Mouse (Mus musculus) lung, postnatal 0 days (tissue): ENCODE results near the gene Vmn2r86.
"Not testable (repeated sequence)": the region's sequence is repeated elsewhere in the genome, so short reads cannot be mapped to it uniquely, and the experiment has no call there.

ENCODE experiments used
- CTCF ChIP-seq: IDR thresholded peaks from 2 replicates; pipeline ENCODE4 v1.5.1; 2016; ENCODE audit warnings: antibody characterized with exemption, mild to moderate bottlenecking
- EP300 ChIP-seq: IDR thresholded peaks from 2 replicates; pipeline ENCODE4 v1.6.1; 2016; ENCODE audit warnings: antibody characterized with exemption, mild to moderate bottlenecking, control low read depth

DNA sequence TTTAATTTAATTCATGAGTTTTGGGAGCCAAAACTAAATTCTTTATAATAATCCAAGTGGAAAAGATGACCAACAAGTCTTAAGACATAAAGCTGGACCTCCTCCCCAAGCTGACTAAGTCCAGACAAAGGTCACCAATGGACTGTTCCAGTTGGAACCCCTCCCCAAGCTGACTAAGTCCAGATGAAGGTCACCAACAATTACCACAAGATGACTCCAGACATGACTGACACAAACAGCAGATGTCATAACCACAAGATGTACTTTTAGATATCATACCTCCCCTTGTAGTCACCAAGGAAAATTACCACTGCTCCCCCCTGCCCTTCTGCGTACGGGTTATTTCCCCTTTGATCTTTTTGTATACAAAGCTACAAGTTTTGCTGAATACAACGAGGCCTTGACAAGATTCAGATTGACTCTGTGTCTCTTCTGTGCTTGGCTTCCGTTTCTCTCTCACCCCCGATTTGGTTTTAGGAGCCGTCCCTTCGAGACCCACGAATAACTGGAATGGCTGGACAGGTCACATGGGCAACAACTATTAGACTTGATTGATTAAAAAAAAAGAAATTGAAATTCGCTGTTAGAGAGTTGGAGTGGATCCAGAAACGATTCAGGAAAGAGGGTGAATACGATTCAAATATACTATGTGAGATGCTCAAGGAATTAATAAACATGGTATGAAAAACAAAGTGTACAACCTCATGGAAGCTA, 21.5 kb downstream of the Vmn2r86 start:
- not testable (repeated sequence) for TF ChIP-seq CTCF, EP300
